11 mouse cellular contexts compared by ENCODE assay signal in genomic region chr16:46008766-46009165, GRCm38 (mm10). TPM values are rescaled to one million over a fixed set of nuclear protein-coding genes. Genes with fewer than 3 reads are reported as not detected.
DNase-seq lines count a peak whose midpoint lies in the region; ATAC-seq and TF ChIP-seq lines count a peak whose summit lies in the region.
"Had no signal": no experiment of that assay in that cellular context is flagged by ENCODE, and none has a peak within 500 bp of the region (broad histone marks: within the 10 kb centered on the region; RNA-seq: fewer than 3 reads in every experiment).

No protein-coding gene starts in this region.

- peak; percentile 68 for DNase-seq in CD4-positive, CD25-positive, alpha-beta regulatory T cell, adult 2 months (ENCODE audit: low read depth, low spot score)
- peak; percentile 20 for DNase-seq in brain, embryonic 14.5 days (ENCODE audit: low read depth)
- DNase-seq in adrenal gland, postnatal 14 days, result no peak
- no peak for DNase-seq in layer of hippocampus, adult 8-10 months (ENCODE audit: low spot score in 2 of 2)
- no peak for DNase-seq in testis, postnatal 10 days (ENCODE audit: low spot score)
- no peak for DNase-seq in gastrocnemius, adult 18-20 months (ENCODE audit: low spot score)
- DNase-seq: lung, adult 18-20 months; right cerebral cortex, postnatal 25 days had no signal

- TF ChIP-seq CTCF in brain, embryonic 14.5 days (IDR thresholded peaks at IDR 0.05; ENCODE audit: borderline replicate concordance, extremely low read depth, insufficient read depth, insufficient read length), result no peak

- peak overlapping the region; percentile 91 for H3K4me2 ChIP-seq in myocyte (ENCODE audit: low read depth)

- peak; percentile 12 for ATAC-seq in inflammation-experienced regulatory T-cells, adult 6 months

- no peaks in the 10 kb centered on the region for H3K27me3 ChIP-seq in myocyte (ENCODE audit: control insufficient read depth, insufficient read depth, insufficient read length)

- no peak overlapping the region for H3ac ChIP-seq in myocyte (ENCODE audit: control insufficient read depth, insufficient read length)

- no peak for TF ChIP-seq POLR2A in brain, embryonic 14.5 days (IDR thresholded peaks at IDR 0.05; ENCODE audit: borderline replicate concordance, extremely low read depth, insufficient read depth, insufficient read length, poor library complexity, severe bottlenecking)
- no peak for TF ChIP-seq POLR2A in myocyte (IDR thresholded peaks at IDR 0.05; ENCODE audit: insufficient read length, low read depth)

- no peak overlapping the region for H3K4me3 ChIP-seq in myocyte

- H3K79me2 ChIP-seq in myocyte (ENCODE audit: control insufficient read depth, insufficient read depth), result no peaks in the 10 kb centered on the region

- H3K36me3 ChIP-seq in myocyte (ENCODE audit: control insufficient read depth, insufficient read depth), result no peaks in the 10 kb centered on the region
- H3K36me3 ChIP-seq: heart, embryonic 10.5 days had no signal

TF ChIP-seq in myocyte, 11 proteins besides CTCF, POLR2A, EP300 and RAD21:
- TF ChIP-seq TCF3 (IDR thresholded peaks at IDR 0.05; ENCODE audit: insufficient read length, low read depth), result no peak
- no peak for TF ChIP-seq E2F4 (IDR thresholded peaks at IDR 0.05; ENCODE audit: insufficient read depth)
- TF ChIP-seq SRF (IDR thresholded peaks at IDR 0.05; ENCODE audit: control insufficient read depth, insufficient read length, low read depth), result no peak
- TF ChIP-seq POLR2AphosphoS2 (IDR thresholded peaks at IDR 0.05; ENCODE audit: insufficient read length, low read depth), result no peak
- no peak for TF ChIP-seq REST (IDR thresholded peaks at IDR 0.05; ENCODE audit: insufficient read depth, insufficient read length)
- no peak for TF ChIP-seq MYOG (IDR thresholded peaks at IDR 0.05; ENCODE audit: control insufficient read depth in 1 of 3, insufficient read depth in 1 of 3, insufficient read length in 2 of 3, low read depth in 2 of 3)
- no peak for TF ChIP-seq MYOD1 (IDR thresholded peaks at IDR 0.05; ENCODE audit: control insufficient read depth in 1 of 3, insufficient read length in 2 of 3, low read depth in 2 of 3)
- TF ChIP-seq MAX (IDR thresholded peaks at IDR 0.05; ENCODE audit: low read depth), result no peak
- TF ChIP-seq TCF12 (IDR thresholded peaks at IDR 0.05; ENCODE audit: insufficient read depth, poor library complexity, severe bottlenecking), result no peak
- no peak for TF ChIP-seq CEBPB (IDR thresholded peaks at IDR 0.05; ENCODE audit: insufficient read depth, poor library complexity, severe bottlenecking)
- no peak for TF ChIP-seq USF1 (IDR thresholded peaks at IDR 0.05; ENCODE audit: low read depth)

RNA-seq across cellular contexts. Expression of gene Plcxd2, which starts 1.3 kb away (rescaled TPM):
- 11.1 and 11.4 TPM in 2 replicates for polyA plus RNA-seq in brain, embryonic 14.5 days (2012; rRNA removed)
- 1 to 10 TPM; 2.6 to 6.1 (median 5.4) TPM for polyA plus RNA-seq in inflammation-experienced regulatory T-cells, adult 6 months (2017; shearing (Covaris generic))
- polyA plus RNA-seq in myocyte (2012; fragmentation: generic; extraction: Trizol), result 0.90 TPM
- 1.2 and 3.5 TPM in 2 replicates for total RNA-seq in adrenal gland, postnatal 14 days (2021)
- total RNA-seq in layer of hippocampus, adult 8-10 months (2022), result 10 to 100 TPM; 15.6 to 19.5 (median 18.0) TPM
- total RNA-seq in gastrocnemius, adult 18-20 months (2021), result under 1 TPM; 0.11 to 0.12 TPM

RNA-seq across cellular contexts. Expression of gene Phldb2, which starts 55.4 kb away (rescaled TPM):
- polyA plus RNA-seq in brain, embryonic 14.5 days (2012; rRNA removed), result 7.4 and 10.6 TPM in 2 replicates
- under 1 TPM in 1 of 3 experiments, not detected in 2; 0.15 TPM for polyA plus RNA-seq in inflammation-experienced regulatory T-cells, adult 6 months (2017; shearing (Covaris generic))
- 25.7 TPM for polyA plus RNA-seq in myocyte (2012; fragmentation: generic; extraction: Trizol)
- total RNA-seq in adrenal gland, postnatal 14 days (2021), result 32.7 and 37.4 TPM in 2 replicates
- 1 to 10 TPM; 5.0 to 6.8 (median 5.6) TPM for total RNA-seq in layer of hippocampus, adult 8-10 months (2022)
- total RNA-seq in gastrocnemius, adult 18-20 months (2021), result 1 to 10 TPM; 4.8 to 9.2 TPM

Comparison
In these comparisons a context has a peak if more than half of its experiments do, and no peak if none do; other contexts are left out.
1. DNase-seq: peak in CD4-positive, CD25-positive, alpha-beta regulatory T cell, adult 2 months (single experiment) and brain, embryonic 14.5 days (single experiment); none in adrenal gland, postnatal 14 days (single experiment), layer of hippocampus, adult 8-10 months (0 of 2), testis, postnatal 10 days (single experiment) and gastrocnemius, adult 18-20 months (single experiment).